Mouse (Mus musculus): ENCODE measurements around the gene Tmem30b.
A peak's percentile ranks its signal among the peaks of the same experiment; 100 is the strongest.
"Not testable (repeated sequence)": the region's sequence is repeated elsewhere in the genome, so short reads cannot be mapped to it uniquely, and the experiment has no call there.

Tmem30b gene

DNA sequence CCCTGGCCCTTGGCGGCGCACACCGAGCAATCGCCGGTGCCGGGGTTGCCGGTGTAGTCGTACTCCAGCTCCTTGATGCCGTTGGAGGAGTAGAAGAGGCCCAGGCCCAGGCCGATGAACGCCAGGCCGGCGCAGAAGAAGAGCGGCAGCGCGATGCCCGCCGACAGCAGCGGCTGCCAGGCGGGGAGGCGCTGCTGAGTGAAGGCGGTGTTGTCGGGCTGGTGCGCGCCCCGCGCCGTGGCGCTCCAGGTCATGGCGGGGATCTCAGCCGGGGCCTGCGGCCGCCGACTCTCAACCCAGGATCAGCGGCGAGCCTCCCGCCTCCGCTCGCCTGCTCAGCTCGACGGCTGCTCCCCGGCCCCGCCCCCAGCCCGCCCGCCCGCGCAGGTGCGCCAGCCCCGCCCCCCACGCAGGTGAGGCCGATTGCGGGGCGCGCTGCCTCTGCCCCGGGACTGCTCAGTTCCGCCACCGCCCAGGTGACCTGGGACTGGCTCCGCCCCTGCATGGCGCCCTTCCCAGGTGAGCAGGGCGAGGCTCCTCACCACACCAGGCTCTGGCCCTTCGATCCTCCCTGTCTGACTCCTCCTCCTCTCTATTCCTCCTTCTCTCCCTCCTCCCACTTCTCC lies at the start of gene Tmem30b:
TSS of gene Tmem30b (minus strand) at position 307 of the 626 bp plus-strand sequence.
- no peak for DNase-seq

DNA sequence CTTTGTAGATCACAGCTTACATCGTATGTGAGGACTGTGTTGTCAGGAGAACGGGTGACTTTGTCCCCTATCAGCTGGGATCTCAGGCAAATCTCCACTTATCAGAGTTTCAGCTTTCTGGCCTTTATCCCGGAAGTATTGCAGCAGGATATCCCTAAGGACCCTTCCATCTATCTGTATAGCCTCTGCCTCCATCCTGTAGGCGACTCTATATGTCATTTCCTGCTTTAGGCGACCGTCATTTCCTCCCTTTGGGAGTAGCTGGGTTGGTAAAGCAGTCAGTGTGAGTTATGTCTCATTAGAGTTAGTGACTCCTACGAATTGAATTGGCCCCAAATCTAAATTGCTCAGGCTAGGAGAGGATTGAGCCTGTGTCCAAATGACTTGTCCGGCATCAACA lies 49.0 kb upstream of the Tmem30b start:
- no peak for DNase-seq

GRCm38 (mm10) chr12:73594177-73594745 lies 48.1 kb upstream of the Tmem30b start:
- no peak for DNase-seq

DNA sequence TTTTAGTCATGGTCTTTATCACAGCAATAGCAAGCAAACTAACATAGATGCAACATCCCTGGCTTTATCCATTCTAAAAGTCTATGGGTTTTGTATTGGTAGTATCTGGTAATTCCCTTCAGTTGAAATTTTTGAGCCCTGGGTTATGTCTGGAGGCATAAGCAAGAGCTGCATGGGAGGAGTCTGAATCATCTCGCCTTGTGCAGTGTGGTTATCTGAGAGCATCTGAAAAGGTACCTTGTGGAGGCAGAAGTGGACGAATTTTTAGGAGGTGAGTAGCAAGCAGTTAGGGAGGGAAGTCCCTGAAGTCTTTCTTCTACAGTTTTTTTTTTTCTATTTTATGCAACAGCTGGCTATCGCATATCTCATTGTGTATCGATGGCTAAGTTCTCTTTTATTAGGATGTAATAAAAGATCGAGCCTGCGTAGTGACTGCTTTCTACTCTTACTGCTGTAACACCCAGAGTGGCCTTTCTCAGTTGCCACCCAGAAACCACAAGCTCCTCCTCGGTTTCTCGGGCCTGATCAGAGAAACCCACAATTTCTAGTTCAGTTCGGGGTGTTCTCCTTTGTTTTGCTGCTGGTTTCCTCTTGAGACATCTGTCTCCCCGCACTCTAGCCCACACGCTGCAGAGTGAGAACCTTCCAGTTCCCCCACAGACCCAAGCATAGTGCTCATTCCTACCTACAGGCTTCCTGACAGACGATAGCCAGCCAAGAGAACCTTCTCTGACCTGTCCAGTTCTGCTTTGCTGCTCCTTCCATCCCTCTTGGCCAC lies 47.0 kb upstream of the Tmem30b start:
- no peak for DNase-seq

DNA sequence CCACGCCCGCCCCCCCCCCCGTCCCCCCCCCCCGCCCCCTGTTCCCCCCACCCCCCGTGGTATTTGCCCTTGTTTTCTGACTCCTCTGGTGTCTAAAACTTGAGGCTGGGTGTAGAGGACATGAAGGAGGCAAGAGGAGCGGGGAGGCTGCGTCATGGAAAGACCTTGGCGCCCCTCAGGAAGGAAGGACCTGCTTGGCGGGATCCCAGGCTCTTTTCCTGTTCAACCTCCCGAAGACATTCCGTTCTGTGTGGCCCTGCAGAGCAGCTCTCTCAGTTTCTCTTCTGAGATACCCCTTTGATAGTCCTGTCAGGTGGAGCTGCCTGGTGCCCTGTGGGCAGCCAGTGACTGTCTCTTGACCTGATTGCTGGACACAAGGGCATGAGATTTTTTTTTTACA lies 45.4 kb upstream of the Tmem30b start:
- DNase-seq: no peak

DNA sequence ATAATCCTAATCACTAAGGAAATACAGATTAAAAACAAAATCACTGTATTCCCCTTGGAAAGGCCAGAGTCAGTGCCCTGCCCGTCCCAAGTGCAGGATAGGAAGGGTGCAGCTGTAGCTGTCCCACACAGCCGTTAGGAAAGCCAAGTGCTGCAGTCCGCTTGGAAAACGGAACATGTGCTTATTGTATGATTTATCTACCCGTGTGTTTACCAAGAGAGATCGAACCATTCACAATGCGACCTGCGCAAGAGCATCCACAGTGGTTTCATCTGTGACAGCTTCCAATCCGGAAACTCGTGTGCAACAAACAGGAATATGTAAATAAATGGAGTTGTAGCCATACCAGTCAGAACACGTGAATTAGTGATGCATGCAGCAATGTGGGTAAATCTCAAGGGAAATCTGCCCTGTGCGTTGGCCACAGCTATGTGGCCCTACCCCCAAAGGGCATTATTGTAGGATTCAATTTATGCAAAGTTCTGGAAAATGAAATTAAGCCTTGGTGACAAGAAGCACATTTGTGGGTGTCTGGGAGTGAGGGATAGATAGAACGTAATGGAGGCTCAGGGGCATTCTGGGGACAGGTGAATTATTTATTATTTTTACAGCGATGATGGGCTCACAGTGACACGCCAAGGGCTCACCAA lies 44.6 kb upstream of the Tmem30b start:
- no peak for DNase-seq

GRCm38 (mm10) chr12:73587262-73587661 lies 41.1 kb upstream of the Tmem30b start:
- no peak for DNase-seq

DNA sequence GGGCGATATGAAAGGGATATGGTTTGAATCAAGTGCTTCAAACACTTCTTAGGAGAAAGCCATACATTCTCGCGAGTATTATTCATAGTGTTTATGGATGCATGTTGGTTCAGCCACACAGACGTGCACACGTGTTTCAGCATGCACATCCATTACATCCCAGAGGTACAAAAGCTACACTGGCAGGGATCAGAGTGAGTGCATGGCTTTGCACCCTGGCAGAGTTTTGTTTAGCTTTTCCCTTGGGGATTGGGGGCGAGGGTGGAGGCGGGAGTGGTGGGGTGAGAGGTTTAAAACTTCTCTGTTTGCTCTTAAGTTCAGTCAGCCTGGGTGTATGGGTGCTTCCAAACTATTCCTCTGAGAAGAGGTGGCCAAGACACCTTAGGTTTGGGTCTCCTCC lies 39.7 kb upstream of the Tmem30b start:
- no peak for DNase-seq

GRCm38 (mm10) chr12:73585241-73585801 lies 39.1 kb upstream of the Tmem30b start:
- peak in 1 of 2 experiments; percentile 12 for DNase-seq

- peak; percentile 73 to 84 for DNase-seq
Observed at GRCm38 (mm10) chr12:73584610-73585240, 38.5 kb upstream of the Tmem30b start, which contains the start of gene Prkch. Gene Prkch (plus strand): TSS chr12:73584796.

- DNase-seq: peak; percentile 59 to 60
Observed at GRCm38 (mm10) chr12:73583813-73584609, 37.8 kb upstream of the Tmem30b start.

GRCm38 (mm10) chr12:73583318-73583717 lies 37.1 kb upstream of the Tmem30b start:
- no peak for DNase-seq

GRCm38 (mm10) chr12:73580811-73581210 lies 34.6 kb upstream of the Tmem30b start:
- no peak for DNase-seq

- DNase-seq: no peak
Observed at GRCm38 (mm10) chr12:73578141-73578540, 31.9 kb upstream of the Tmem30b start.

DNA sequence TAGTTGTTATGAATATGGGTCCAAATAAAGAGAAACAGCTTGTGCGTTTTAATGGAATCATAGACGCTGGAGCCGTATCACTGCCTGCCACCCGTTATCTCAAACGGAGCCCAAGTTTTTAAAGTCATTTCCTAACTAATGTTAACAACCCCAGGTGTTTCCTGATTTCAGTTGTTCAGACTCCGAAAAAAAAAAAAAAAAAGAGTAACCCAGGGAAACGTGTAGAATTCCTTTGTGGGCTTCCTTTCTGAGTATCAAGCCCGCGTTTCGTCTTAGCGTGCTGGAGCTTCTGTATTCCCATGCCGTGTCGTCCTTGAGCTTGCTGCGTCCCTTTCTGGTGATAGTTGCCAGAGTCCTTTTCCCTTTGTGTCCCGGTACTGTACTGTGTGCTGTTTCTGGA lies 28.4 kb upstream of the Tmem30b start:
- DNase-seq: no peak

DNA sequence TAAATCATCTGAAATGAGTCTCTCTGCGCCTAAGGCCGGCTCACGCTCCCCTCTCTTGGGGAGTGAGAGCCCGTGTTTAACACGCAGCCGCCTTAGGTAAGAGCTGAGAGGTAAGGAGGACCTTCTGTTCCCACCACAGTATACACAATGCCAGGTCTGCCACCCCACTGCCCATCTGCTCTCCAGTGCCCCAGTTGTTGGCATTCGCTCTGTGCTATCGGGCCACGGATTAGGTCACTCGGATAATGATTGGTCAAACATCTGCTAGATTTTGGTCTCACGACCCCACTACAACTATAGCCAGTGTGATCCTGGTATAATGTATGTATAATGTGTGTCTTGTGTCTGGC lies 19.4 kb upstream of the Tmem30b start:
- peak in 1 of 2 experiments; percentile 12 for DNase-seq

DNA sequence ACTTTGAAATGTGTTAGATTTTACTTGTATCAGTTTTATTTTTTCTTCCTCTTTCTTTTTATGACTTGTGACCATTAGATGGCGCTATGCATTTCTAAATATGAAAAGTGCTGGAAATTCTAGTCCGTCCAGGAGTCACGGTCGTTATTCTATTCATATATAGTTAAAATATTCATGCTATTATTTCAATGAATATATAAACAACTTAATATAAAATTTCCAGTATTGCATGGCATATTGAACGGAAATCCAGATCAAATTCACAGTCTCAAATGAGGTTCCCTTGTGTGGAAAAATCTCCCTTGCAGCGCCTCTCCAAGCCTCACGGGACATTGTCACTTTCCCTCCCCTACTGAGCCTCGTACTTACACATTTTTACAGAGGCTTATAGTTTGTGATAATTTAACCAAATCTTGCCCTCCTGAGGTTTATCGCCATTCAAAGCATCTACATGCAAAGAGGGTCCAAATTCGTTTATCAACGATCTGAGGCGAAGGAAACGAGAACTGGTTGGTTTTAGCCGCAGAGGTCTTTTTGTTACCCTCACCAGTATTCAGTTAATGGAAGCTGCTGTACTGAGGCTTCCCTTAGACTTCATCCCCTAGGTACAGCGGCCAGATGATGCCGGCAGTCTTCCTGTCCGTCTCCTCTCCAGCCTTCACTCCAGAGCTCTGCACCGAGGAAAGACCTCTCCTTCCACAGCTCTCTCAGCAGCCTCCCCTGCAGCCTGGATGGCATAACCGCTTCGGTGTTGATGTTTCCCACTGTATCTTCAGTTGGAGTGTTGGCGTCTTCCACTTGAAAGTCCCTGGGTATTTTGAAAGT lies 18.8 kb upstream of the Tmem30b start:
- peak; percentile 29 to 77 for DNase-seq

DNA sequence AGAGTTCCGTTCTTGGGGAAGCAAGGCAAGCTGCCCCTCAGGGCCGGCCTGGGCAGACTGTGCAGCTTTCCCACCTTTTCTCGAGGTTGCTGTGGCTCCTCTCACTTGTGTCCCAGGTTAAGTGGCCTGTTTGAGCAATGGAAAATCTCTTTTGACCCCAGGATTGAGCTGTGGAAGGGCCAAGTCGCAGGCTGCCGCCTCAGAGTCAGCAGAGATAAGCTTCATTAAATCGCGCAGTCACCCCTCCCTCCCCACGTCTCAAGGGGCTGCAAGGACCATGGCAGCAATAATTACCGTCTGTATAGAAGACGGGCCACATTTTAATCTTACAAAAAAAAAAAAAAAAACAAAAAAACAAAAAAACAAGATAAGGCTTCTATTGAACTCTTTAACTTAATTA lies 18.0 kb upstream of the Tmem30b start:
- peak; percentile 19 to 48 for DNase-seq

DNA sequence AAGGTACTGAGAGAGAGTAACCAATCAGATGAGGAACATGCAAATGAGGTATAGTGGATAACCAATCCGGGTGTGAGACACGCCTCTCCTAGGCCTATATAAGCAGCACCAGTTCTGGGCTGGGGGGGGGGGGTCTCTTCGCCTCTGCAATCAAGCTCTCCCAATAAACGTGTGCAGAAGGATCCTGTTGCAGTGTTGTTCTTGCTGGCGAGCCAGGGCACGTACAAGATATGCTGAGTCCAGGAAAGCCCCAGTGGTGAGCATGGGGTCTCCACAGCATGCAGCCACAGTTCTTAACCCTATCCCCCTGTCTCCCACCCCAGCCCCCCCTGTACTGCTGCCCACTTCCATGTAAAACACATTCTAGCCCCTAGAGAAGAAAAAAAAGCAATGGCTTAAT lies 16.9 kb upstream of the Tmem30b start:
- DNase-seq: not testable (repeated sequence)

DNA sequence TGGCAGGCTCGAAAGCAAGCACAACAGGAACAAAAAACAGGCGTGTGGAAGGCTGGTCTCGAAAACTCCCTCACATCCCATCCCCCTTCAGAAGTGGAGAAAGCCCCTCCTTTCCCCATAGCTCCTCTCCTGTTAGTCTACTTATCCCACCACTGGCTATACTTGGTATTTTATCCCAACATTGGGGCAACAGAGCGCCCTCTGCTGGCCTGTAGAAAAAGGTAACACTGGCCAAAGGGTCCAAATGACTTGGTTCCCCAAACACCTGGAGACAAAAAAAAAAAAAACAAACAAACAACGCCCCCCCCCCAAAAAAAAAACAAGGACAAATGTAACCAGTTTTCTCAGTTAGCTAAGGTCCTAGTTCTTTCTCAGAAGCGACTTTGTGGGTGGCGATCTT lies 13.9 kb upstream of the Tmem30b start:
- peak in 1 of 2 experiments; percentile 16 for DNase-seq
